Mouse (Mus musculus) macrophage (primary cell): ENCODE results near the gene Fig4. TPM values are rescaled to one million over a fixed set of nuclear protein-coding genes. Genes with fewer than 3 reads are reported as not detected.

Source experiments
- H3K27ac ChIP-seq: fragments of 350-480 bp; formaldehyde crosslinking; 2 replicates; pipeline ENCODE4 v1.9.0; 2021
- H3K36me3 ChIP-seq: fragments of 350-480 bp; formaldehyde crosslinking; 2 replicates; pipeline ENCODE4 v1.9.0; 2021; ENCODE audit errors: inconsistent target
- H3K4me3 ChIP-seq: fragments of 350-480 bp; formaldehyde crosslinking; 2 replicates; pipeline ENCODE4 v1.9.0; 2021; ENCODE audit errors: inconsistent target
- H3K79me2 ChIP-seq: fragments of 350-480 bp; formaldehyde crosslinking; 2 replicates; pipeline ENCODE4 v1.9.0; 2021; ENCODE audit errors: inconsistent target
- WGBS: methylation state at CpG from one replicate; pipeline ENCODE4 v1.1.7; 2026; ENCODE audit warnings: inconsistent platforms; ENCODE audit not compliant: missing documents; 5-methylcytosine and 5-hydroxymethylcytosine counted together
- polyA plus RNA-seq: library from polyadenylated mRNA; stranded (reverse); fragments of 250-400 nt; gene quantifications from 3 replicates; pipeline ENCODE4 v1.2.4, GENCODE M21; 2018; ENCODE audit warnings: inconsistent platforms
- total RNA-seq, 78 experiments: library from RNA; depleted of rRNA; stranded (reverse); fragments of 250-400 nt; gene quantifications; 1 replicate in 9 of 78; 2 replicates in 24 of 78; 3 replicates in 43 of 78; 4 replicates in 2 of 78; pipeline ENCODE4 v1.2.4; 2018; ENCODE audit warnings: inconsistent platforms in 56 of 78

The Fig4 gene
- 10 to 100 TPM in 24 of 26 experiments, 1 to 10 TPM in 2; 7.4 to 59.4 (median 23.8) TPM for total RNA-seq (2018; cell fraction: chromatin; rRNA removed)
- 10 to 100 TPM; 14.5 to 35.4 (median 22.3) TPM for total RNA-seq (2018; cell fraction: cytosol; rRNA removed)
- 10 to 100 TPM in 25 of 26 experiments, 1 to 10 TPM in 1; 9.3 to 36.3 (median 14.5) TPM for total RNA-seq (2018; cell fraction: nucleus; rRNA removed)
- polyA plus RNA-seq: 23.1 to 48.2 TPM (median 25.6 TPM) in 3 replicates

DNA sequence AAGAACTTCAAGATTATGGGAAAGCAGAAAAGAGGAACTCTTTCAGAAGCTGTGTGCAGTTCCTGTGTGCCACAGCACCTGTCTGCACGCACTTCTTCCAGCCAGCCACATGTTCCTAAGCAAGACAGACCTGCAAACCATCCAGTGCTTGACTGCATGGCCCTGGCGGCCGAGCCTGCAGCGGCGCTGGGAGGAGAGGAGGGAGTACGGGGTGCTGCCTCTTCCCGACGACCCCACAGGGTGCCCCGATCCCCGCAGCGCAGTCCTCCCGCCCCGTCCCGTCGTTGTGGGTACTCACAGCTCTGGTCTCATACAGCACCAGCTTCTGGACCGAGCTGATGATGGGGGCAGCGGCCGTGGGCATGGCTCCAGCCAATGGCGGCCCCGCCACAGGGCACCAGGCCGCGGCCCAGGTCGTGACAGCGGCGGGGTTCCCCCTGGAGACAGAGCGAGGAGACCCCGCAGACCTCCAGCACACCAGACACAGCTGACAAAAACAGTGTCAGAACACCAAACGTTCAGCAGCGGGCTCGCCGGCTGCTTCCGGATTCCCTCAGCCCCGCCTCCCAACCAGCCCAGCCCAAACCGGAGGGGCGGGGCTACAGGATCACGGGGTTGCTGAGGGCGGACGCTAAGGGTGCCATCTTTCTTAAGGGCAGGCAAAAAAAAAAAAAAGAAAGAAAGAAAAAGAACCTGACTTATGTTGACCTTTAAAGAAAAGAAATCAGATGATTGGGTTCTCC is at the start of gene Fig4:
Fig4 (minus strand) TSS at position 572 of the 743 bp plus-strand sequence.
- H3K4me3 ChIP-seq: peak within 1 kb of the TSS; percentile 74
- no peaks in the 10 kb centered on the region for H3K36me3 ChIP-seq
- under 1% methylated on average over 31 of the region's 38 CpGs for WGBS
- peaks cover 48% of the 10 kb centered on the region for H3K79me2 ChIP-seq
- peak within 1 kb of the TSS; percentile 52 for H3K27ac ChIP-seq

DNA sequence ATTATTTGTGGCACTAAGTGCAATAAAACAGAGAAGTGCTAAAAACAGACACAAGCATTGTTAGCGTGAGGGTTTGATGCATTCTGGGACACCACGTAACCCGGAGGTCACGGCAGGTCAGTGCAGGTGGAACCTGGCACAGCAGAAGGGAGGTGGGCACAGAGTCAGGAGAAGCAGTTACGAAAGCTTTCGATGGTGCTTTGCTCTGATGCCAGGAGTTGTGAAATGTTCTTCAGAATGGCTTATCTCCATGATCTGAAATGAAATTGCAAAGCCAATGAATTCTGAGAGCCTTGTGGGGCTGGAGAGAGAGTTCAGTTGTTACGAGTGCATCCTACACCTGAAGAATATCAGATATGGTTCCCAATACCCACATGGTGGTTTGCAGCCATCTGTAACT is 38.3 kb upstream of the Fig4 start:
- Histone ChIP-seq H3K4me3 (no peak overlapping the region), H3K27ac (no peak overlapping the region), H3K79me2 (no peaks in the 10 kb centered on the region), H3K36me3 (no peaks in the 10 kb centered on the region)
- 59% methylated on average over 7 of the region's 7 CpGs for WGBS

DNA sequence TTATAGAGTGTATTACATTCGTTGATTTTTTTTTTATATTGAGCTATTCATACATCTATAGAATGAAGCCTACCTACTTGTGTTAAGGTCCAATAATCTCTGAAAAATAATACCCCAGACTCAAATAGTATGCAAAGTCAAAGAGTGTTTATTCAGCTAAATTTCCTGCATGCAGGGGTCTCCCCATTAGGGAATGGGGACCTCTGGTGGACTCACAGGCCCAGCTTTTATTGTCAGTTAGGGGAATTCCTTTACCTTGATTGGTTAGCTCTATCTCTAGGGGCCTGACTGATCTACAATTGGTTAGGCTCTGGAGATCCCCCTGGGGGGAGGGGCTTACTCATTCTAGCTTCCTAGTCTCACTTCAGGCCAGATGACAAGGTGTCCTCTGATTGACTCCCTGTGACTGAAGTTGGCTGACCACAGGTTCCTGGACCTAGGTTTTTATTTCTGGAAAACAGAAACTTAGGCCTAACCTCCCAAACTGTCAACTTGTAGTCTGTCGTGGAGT is 29.5 kb upstream of the Fig4 start:
- whole genome bisulfite sequencing: 92% methylated on average over 1 of the region's 2 CpGs
- H3K36me3 ChIP-seq: no peaks in the 10 kb centered on the region
- no peak overlapping the region for H3K4me3 ChIP-seq
- H3K27ac ChIP-seq: no peak overlapping the region
- no peaks in the 10 kb centered on the region for H3K79me2 ChIP-seq

DNA sequence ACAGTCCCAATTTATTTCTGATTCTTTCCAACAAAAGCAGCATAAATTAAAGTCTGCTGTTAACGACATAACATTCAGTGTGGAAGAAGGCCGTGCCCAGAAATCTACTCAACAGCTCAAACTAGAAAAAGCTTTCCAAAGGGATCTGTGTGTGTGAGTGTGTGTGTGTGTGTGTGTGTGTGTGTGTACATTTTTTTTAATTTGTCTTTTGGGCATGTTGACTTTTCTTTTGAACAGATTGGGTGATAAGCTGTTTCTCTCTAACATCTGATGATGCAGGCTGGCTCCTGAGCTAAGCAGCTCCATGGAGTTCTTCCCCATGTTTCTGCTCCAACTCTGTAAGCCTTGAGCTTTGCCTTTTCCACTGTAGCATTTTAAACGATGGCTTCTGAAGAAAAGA is 12.8 kb upstream of the Fig4 start:
- H3K36me3 ChIP-seq: no peaks in the 10 kb centered on the region
- H3K27ac ChIP-seq: no peak overlapping the region
- no peaks in the 10 kb centered on the region for H3K79me2 ChIP-seq
- WGBS: 96% methylated on average over 3 of the region's 3 CpGs
- no peak overlapping the region for H3K4me3 ChIP-seq

DNA sequence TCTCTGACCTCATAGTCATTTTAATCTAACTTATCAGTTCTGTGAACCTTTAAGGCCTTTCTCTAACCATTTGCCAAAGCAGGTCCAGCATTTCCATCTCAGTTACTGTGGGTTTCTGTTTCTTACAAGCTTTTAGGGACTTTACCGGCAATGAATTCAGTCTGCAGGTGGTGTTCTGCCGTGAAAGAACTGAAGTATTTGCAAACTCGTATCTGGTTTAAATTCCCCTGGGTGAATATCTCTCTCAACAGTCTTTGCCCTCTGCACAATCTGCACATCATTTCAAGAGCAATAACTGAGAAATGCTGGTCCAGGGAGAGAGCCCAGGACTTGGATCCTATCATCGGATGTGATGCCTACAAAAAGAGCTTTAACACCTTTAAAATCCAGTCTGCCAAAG is 5.1 kb upstream of the Fig4 start:
- H3K79me2 ChIP-seq: no peaks in the 10 kb centered on the region
- no peaks in the 10 kb centered on the region for H3K36me3 ChIP-seq
- H3K4me3 ChIP-seq: no peak overlapping the region
- H3K27ac ChIP-seq: no peak overlapping the region
- 93% methylated on average over 4 of the region's 4 CpGs for whole genome bisulfite sequencing

DNA sequence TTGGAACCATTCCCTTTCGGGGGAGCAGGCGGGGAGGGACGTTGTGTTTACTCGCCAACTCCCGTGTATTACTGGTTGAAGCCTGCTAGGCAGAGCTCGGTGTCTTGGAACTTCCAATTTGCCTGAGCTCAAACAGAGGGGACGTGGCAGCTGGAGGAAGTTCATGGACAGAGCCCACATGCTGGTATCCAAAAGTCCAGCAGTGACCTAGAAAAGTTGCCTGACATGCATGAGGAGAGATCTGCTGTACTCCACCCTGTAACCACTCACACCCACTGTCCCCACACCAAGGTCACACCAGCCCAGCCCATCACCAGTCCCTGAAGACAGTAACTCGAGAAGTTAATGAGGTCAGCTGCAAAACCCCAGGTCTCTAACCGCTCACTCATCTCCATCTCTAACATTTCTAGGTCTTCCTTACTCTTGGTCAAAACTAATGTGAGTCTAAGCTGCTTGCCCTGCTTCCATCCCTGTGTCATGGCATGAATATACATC is 1.9 kb upstream of the Fig4 start:
- H3K36me3 ChIP-seq: no peaks in the 10 kb centered on the region
- 85% methylated on average over 9 of the region's 9 CpGs for WGBS

DNA sequence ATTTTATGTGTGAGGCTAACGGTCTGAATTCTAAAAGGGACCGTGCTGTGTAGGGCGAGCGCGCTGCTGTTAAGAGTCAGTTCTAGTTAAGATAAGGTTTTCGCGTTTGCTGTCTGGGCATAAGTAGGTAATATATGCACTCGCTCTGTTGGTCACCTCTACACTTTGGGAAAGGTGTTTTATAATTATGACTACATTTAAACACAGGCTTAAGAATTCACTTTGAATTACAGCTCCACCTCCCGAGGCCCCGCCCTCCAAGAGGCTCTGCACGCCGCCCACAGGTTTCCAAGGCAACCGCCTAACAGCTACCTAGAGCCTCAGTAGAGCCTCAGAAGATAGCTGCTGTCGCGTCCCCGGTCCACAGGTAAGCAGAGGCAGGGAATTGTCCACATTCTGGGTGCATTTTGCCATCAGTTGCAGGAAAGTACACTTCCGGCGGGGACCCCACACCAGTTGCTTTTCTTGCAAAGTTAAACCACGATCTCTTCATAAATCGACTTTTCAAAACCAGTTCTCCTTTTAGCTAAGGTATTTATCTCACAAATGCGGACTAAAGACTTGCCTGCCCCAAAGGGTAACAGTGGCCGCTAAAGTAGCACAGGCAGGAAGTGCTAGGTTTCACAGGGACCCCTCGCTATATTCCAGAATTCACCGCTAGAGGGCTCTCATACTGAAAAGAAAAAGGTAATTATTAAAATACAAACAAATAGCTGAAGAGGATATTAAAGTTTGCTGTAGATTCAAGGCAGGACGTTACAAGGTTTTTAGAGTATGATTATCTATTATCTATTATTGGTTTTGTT is 782 bp upstream of the Fig4 start, which contains the start of gene Ak9:
Ak9 (plus strand) TSS at position 342 of the 806 bp plus-strand sequence.
- H3K27ac ChIP-seq: peak within 1 kb of the TSS; percentile 52
- WGBS: under 1% methylated on average over 25 of the region's 25 CpGs
- no peaks in the 10 kb centered on the region for H3K36me3 ChIP-seq
- H3K79me2 ChIP-seq: peaks cover 39% of the 10 kb centered on the region
- peak within 1 kb of the TSS; percentile 74 for H3K4me3 ChIP-seq

More for the DNA sequence above, 1.9 kb upstream of the Fig4 start:
- no peak overlapping the region for H3K27ac ChIP-seq
- no peak overlapping the region for H3K4me3 ChIP-seq
- peaks cover 27% of the 10 kb centered on the region for H3K79me2 ChIP-seq

DNA sequence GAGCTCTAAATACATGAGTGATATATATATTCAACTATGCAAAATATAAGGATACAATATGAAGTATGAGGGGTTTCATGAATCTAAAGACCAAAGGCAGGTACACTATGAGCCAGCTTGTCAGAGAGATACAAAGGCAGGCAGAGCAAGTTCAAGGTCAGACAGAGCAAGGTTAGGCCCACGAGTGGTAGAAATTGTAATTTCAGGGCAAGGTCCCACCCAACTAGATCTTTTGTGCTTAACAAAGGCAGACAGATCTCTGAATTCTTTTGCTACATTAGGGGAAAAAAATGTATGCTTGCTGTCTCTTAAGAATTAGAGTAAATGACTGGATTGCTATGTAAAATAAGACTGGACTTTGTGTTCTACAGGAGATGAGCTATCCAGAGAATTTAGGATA is 2.9 kb downstream of the Fig4 start:
- Histone ChIP-seq H3K36me3 (no peaks in the 10 kb centered on the region), H3K4me3 (no peak overlapping the region), H3K79me2 (peaks cover 72% of the 10 kb centered on the region), H3K27ac (no peak overlapping the region)
- 86% methylated on average over 1 of the region's 1 CpGs for WGBS

DNA sequence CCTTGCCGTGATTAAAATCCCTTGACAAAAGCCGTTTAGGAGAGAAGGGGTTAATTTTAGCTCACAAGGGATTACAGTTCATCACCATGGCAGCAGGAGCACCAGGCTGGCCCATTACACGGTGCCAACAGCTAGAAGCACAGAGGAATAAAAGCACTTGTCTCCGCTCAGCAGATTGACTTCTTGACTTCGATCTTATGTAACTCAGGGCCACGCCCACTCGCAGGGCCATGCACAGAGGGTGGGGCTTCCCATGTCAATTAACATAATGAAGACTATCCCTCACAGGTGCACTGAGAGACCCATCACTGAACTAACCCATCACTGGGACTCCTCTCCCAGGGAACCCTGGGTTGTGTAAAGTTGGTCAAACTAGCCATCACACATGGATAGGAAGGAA is 7.9 kb downstream of the Fig4 start:
- Histone ChIP-seq H3K79me2 (peaks cover 90% of the 10 kb centered on the region), H3K36me3 (no peaks in the 10 kb centered on the region), H3K27ac (no peak overlapping the region), H3K4me3 (no peak overlapping the region)
- WGBS: 66% methylated on average over 7 of the region's 7 CpGs

DNA sequence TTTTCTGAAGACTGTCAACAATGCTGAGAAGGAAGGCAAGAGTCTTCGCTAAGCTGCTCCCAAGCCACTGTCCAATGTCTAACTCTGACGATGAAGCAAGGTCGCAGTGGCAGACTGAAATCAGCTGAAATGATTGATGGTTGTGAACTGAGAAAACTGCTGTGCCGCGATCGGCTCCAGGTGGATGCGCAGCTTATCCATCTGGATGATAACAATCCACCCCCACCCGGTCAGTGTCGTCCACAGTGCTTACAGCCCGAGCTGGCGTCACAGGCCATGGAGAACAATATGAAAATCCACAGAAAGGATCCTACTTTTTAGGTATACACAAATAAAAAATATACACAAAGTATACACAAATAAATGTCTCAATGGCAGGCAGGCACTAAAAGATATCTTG is 8.3 kb downstream of the Fig4 start:
- WGBS: 97% methylated on average over 11 of the region's 11 CpGs
- Histone ChIP-seq H3K79me2 (peaks cover 87% of the 10 kb centered on the region; the same call in 1 of the 2 replicates), H3K36me3 (no peaks in the 10 kb centered on the region), H3K4me3 (no peak overlapping the region), H3K27ac (no peak overlapping the region)

DNA sequence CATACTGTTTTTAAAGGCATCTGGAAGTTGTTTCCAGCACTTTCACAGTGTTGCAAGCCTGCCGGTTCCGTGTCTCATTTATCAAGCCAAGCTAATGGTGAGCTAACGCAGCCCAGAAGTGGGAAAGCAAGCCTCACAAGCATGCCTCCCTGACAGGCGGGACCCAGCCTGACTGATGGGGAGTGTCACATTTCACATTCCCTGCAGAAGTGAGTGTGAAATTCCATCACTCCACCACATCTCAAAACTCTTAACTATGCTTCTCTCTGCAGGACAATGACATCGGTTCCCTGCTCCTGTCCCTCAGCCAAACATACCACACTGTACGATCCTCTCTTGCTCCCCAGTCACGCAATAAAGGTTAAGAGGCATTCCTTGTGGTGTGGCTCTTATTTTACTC is 10.0 kb downstream of the Fig4 start:
- Histone ChIP-seq H3K79me2 (peaks cover 87% of the 10 kb centered on the region; the same call in 1 of the 2 replicates), H3K4me3 (no peak overlapping the region), H3K36me3 (no peaks in the 10 kb centered on the region), H3K27ac (no peak overlapping the region)
- 58% methylated on average over 7 of the region's 7 CpGs for WGBS

DNA sequence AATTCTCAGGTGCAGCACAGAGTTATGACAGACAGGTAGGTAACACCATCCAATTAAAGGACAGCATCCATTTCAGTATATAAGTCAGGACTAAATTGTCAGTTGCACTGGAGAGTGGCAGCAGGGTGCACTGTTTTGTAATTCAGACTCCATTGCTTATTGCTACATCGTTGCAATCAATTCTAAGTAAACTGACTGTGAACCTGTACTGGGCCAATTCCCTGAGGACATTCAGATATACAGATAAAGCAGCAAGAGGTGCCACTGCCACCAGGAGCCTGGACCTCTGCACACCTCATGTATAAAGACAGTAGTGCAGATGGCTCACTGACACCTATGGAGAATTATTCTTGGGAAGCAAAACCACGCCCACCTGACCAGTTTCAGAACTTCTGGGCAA is 12.0 kb downstream of the Fig4 start:
- Histone ChIP-seq H3K36me3 (no peaks in the 10 kb centered on the region), H3K4me3 (no peak overlapping the region), H3K79me2 (peaks cover 85% of the 10 kb centered on the region; the same call in 1 of the 2 replicates), H3K27ac (no peak overlapping the region)
- 79% methylated on average over 2 of the region's 2 CpGs for WGBS

DNA sequence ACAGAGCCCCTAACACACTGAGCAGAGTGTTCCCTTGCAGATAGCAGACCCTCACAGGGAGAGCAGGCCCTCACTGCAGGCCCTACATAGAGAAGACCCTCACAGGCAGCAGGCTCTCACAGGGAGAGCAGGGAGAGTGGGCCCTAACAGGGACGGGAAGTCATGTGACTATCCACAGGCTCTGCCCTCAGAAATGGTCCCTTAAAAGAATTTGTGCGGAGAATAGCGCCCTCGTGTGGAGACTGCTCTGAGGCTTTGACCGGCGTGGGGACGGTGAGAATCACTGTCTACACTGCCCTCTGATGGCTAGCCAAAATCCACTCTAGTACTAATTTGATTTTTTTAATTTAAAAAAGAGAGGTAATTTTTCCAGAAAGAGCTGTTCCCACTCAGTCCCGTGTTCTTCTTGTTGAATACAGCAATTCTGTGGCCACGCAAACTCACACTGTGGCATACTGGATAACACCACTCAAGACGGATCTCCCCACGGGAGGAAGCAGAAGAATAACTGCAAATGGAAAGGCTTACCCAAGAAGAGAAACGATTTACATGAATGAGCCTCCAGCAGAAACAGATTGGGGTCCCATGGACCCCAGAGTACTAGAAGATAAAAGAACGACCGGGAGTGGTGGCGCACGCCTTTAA is 14.2 kb downstream of the Fig4 start:
- Histone ChIP-seq H3K4me3 (no peak overlapping the region), H3K79me2 (peaks cover 64% of the 10 kb centered on the region; the same call in 1 of the 2 replicates), H3K36me3 (no peaks in the 10 kb centered on the region), H3K27ac (no peak overlapping the region)
- 47% methylated on average over 16 of the region's 16 CpGs for WGBS

DNA sequence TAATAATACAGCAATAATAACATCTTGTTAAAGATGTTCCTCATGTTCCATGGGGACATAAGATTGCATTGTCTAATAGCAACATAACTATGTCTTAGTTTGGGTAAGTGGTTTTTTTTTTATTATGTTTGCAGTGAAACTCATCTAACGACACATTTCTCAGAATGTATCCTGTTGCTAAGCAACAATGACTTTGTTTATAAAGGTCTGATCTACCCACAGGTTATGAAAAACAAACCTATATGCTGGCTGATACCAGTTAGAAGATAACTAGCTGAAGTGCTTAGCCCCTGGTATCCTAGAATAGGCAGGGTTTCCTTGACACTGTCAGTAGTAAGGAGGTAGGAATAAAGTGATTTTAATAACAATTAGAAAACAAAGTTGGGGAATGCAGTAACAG is 15.0 kb downstream of the Fig4 start:
- Histone ChIP-seq H3K36me3 (no peaks in the 10 kb centered on the region), H3K4me3 (no peak overlapping the region), H3K27ac (no peak overlapping the region), H3K79me2 (peaks cover 55% of the 10 kb centered on the region; the same call in 1 of the 2 replicates)
- 63% methylated on average over 1 of the region's 1 CpGs for WGBS
